Mouse (Mus musculus) embryonic facial prominence, embryonic 15.5 days (tissue): ENCODE measurements around the gene Spata21. TPM values are rescaled to one million over a fixed set of nuclear protein-coding genes. Genes with fewer than 3 reads are reported as not detected.

Experiments used
- ATAC-seq: fragments of 200-750 bp; cut with Nextera tagmentation; 2 replicates; pipeline ENCODE4 v1.8.0; 2017; ENCODE audit warnings: low read depth, moderate TSS enrichment; ENCODE audit not compliant: insufficient number of reproducible peaks, low FRiP score, low TSS enrichment
- H3K27ac ChIP-seq: fragments of 300-500 bp; sonication (generic); replicated peaks from 2 replicates; pipeline ENCODE4 v1.5.1; 2015; ENCODE audit warnings: mild to moderate bottlenecking, inconsistent platforms
- H3K27me3 ChIP-seq: fragments of 300-500 bp; sonication (generic); 2 replicates; pipeline ENCODE4 v1.6.1; 2015; ENCODE audit warnings: inconsistent platforms
- H3K36me3 ChIP-seq: fragments of 300-500 bp; sonication (generic); 2 replicates; pipeline ENCODE4 v1.6.1; 2015; ENCODE audit warnings: mild to moderate bottlenecking, inconsistent platforms
- H3K4me1 ChIP-seq: fragments of 300-500 bp; sonication (generic); 2 replicates; pipeline ENCODE4 v1.6.1; 2015; ENCODE audit warnings: inconsistent platforms
- H3K4me2 ChIP-seq: fragments of 300-500 bp; sonication (generic); replicated peaks from 2 replicates; pipeline ENCODE4 v1.6.1; 2015; ENCODE audit warnings: mild to moderate bottlenecking, inconsistent platforms
- H3K4me3 ChIP-seq: fragments of 300-500 bp; sonication (generic); replicated peaks from 2 replicates; pipeline ENCODE4 v1.5.1; 2015; ENCODE audit warnings: mild to moderate bottlenecking, inconsistent platforms
- H3K9ac ChIP-seq: fragments of 300-500 bp; sonication (generic); 2 replicates; pipeline ENCODE4 v1.6.1; 2015; ENCODE audit warnings: inconsistent platforms
- H3K9me3 ChIP-seq: fragments of 300-500 bp; sonication (generic); replicated peaks from 2 replicates; pipeline ENCODE4 v1.6.1; 2016; ENCODE audit warnings: inconsistent platforms
- WGBS: fragments of 180-500 bp; shearing (Covaris S2); methylation state at CpG from one replicate; pipeline ENCODE4 v1.1.7; 2015; 5-methylcytosine and 5-hydroxymethylcytosine counted together
- polyA plus RNA-seq: library from polyadenylated mRNA; unstranded; fragments of >200 nt; fragmentation: Nextera tagmentation; extraction: Ambion mirVana; gene quantifications from 2 replicates; pipeline ENCODE4 v1.2.1, GENCODE M21; 2015

Gene Spata21
- polyA plus RNA-seq, 1 experiment from 2014 or later: 0.20 TPM

DNA sequence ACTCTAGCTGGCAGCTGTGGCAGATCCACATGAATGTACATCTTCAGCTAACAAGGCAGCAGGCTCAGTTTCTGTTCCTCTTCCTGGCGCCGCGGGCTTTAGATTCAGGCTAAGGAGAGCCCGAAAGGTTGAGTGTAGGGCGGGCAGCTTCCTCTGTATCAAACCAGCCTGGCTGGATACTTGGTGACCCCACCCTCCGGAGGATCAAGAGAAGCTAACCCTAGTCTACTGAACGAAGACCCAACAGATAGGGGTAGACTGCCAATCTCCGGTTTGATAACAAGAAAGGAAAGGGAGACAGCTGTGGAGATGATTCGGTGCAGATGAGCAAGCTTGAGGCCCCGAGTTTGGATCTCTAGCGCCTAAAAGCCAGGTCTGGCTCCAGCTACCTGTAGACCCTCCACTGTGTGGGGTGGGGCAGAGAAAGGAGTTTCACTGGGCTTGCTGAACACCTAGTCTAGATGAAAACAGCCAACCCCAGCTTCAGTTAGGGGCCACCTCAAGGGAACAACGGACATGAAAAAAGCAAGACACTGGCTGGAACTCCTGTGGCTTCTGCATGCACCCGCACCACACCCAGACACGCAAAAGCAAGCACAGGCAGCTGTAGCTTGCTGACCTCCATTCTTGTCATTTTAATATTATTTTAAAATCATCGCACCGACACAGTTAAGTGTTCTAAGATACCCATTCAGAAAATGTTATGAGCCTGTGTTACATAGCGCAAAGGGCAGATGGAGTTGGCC is 11.2 kb upstream of the Spata21 start:
- Histone ChIP-seq H3K4me1 (peaks cover 24% of the 10 kb centered on the region), H3K27me3 (no peaks in the 10 kb centered on the region), H3K36me3 (peaks cover 24% of the 10 kb centered on the region), H3K9me3 (no peaks in the 10 kb centered on the region), H3K4me2 (peak overlapping the region; percentile 95), H3K9ac (peak overlapping the region; percentile 93), H3K4me3 (peak overlapping the region; percentile 95), H3K27ac (0 out of 2 replicates have a peak overlapping the region, but pooled peaks have one; percentile 30)
- WGBS: 76% methylated on average over 17 of the region's 17 CpGs
- ATAC-seq: no peak

DNA sequence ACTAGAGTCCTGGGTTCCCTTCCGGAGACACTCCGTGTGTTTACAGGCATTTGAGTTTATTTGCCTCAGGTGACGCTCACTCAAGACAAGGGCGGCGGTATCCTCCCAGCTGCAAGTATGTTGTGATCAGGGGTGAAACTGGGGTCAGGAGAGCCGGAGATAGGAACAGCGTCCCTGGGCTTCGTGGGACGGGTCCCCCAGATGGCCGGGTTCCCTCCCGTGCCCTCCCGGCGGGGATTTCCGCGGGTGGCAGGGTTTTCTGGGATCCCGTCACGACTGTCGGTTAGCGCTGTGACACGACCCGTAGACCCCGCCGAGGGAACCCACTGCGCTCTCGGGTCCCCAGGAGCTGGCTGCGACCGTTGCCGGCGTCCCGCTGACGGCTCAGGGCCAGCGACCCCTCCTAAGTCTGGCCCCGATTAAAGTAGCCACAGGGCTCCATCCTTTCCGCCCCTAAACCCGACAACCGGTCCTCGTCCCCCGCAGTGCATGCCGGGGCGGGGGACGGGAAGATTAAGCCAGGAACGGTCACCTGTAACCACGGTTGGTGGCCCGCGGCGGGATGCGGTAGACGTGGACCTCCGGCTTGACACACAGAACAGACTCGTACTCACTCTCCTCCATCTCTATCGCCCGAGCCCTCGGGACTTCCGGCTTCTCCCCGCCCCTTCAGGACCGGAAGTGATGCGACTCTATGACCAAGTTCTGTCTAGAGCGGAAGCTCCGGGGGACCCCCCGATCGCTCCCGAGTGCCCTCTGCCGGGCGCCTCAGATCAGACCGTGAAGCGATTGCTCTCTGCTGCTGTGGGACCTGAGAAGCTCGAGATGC is 10.2 kb upstream of the Spata21 start, which contains the start of gene Necap2:
Necap2 (minus strand) TSS at position 677 of the 829 bp plus-strand sequence.
- under 1% methylated on average over 67 of the region's 67 CpGs for WGBS
- Histone ChIP-seq H3K27ac (peak within 1 kb of the TSS; percentile 63), H3K4me1 (peaks cover 24% of the 10 kb centered on the region)

DNA sequence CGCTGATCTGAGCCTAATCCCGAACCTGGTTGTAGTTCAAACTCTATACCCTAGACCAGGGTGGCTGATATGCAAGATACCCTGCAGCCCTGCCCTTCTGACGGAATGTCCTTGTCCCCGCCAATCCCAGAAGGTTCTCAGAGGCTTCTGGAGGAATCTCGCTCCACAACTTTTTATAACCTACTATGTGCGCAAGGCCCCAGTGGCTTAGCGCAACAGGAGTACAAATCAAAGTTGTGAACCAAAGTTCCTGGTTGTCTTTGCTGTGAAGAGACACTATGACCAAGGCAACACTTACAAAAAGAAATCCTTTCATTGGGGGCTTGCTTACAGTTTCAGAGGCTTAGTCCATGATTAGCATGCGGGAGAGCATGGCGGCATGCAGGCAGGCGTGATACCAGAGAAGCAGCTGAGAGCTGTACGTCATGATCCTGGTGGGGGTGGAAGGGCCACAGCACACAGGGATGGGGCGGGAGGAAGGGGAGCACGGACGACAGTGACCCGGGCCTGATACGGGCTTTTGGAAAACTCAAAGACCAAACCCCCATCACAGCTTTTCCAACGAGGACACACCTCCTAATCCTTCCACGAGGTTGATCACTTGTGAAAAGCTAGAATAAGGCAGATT is 9.5 kb upstream of the Spata21 start:
- WGBS: 68% methylated on average over 18 of the region's 18 CpGs
- Histone ChIP-seq H3K4me1 (peaks cover 23% of the 10 kb centered on the region), H3K9ac (no peak overlapping the region), H3K27ac (no peak overlapping the region), H3K4me3 (peak overlapping the region; percentile 95), H3K9me3 (no peaks in the 10 kb centered on the region), H3K4me2 (no peak overlapping the region; the same call in 1 of the 2 replicates), H3K36me3 (peaks cover 7% of the 10 kb centered on the region), H3K27me3 (no peaks in the 10 kb centered on the region)
- no peak for ATAC-seq

More for the DNA sequence above, 10.2 kb upstream of the Spata21 start, which contains the start of gene Necap2:
- peak within 1 kb of the TSS; percentile 95 for H3K4me3 ChIP-seq
- no peaks in the 10 kb centered on the region for H3K27me3 ChIP-seq
- H3K9me3 ChIP-seq: no peaks in the 10 kb centered on the region
- peak within 1 kb of the TSS; percentile 95 for H3K4me2 ChIP-seq
- H3K9ac ChIP-seq: peak within 1 kb of the TSS; percentile 93
- peaks cover 14% of the 10 kb centered on the region for H3K36me3 ChIP-seq
- ATAC-seq: peak; percentile 91

DNA sequence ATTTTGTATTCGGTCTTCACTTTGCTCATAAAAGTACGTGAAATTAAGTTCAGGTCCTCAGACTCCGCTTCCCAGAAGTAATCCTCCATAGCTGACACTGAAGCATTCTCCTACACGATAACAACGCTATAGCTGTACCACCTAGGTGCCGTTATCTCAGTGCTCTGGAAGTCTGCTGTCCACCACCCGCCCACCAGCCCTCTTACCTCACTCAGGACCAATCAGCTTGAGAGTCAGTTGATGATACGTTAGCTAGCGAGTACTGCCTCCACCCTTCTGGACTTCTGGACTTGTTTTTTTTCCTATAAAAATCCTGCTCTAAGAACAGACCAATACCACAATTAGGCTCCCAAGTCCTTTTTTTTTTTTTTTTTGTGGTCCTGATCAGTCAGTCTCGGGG is 1.3 kb upstream of the Spata21 start:
- no peaks in the 10 kb centered on the region for H3K27me3 ChIP-seq
- no peak overlapping the region for H3K27ac ChIP-seq
- H3K9me3 ChIP-seq: no peaks in the 10 kb centered on the region
- no peaks in the 10 kb centered on the region for H3K4me1 ChIP-seq
- H3K9ac ChIP-seq: no peak overlapping the region
- no peak overlapping the region for H3K4me2 ChIP-seq
- ATAC-seq: no peak
- 74% methylated on average over 10 of the region's 10 CpGs for WGBS
- H3K4me3 ChIP-seq: no peak overlapping the region
- no peaks in the 10 kb centered on the region for H3K36me3 ChIP-seq

DNA sequence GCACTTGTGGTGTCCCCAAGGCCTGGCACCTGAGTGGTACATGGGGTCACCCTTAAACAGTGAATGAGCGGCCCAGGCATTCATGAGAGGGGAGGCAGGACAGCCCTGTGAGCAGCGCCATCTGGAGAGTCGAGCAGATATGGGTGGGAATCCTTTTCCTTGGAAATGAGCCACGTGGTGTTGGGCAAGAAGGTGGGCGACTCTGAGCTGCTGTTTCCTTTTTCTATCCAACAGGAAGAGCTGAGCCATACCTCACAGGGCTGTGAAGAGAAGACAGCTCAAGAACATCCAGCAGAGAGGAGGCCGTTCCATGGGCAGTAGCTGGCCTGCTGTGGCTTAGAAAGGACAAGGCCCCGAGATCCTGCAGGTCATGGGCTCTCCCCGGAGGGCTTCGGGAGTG is 581 bp downstream of the Spata21 start:
- no peak for ATAC-seq
- Histone ChIP-seq H3K9ac (no peak overlapping the region), H3K36me3 (no peaks in the 10 kb centered on the region), H3K4me3 (no peak overlapping the region), H3K4me1 (no peaks in the 10 kb centered on the region), H3K27ac (no peak overlapping the region), H3K4me2 (no peak overlapping the region), H3K27me3 (no peaks in the 10 kb centered on the region), H3K9me3 (no peaks in the 10 kb centered on the region)
- 69% methylated on average over 9 of the region's 9 CpGs for WGBS

DNA sequence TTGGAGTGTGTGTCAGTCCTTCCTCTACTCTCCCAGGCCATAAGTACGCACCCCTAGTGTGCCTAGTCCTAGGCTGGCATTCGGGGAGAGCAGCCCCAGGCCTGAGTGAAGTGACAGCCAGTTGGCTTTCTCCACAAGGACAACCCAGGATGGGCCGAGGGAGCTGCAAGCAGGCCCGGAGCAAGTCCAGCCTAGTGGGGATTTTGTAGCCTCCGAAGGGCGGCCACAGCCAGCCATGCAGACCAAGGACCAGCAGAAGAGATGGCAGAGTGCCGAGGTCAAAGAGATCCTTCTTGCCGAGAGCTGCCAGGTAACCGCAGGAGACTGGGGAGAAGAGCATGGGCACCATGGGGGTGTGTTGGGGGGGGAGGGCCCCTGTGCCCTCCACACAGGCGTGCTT is 6.9 kb downstream of the Spata21 start:
- no peaks in the 10 kb centered on the region for H3K9me3 ChIP-seq
- H3K36me3 ChIP-seq: no peaks in the 10 kb centered on the region
- no peak overlapping the region for H3K9ac ChIP-seq
- H3K4me1 ChIP-seq: no peaks in the 10 kb centered on the region
- H3K4me3 ChIP-seq: no peak overlapping the region
- 81% methylated on average over 10 of the region's 10 CpGs for WGBS
- H3K4me2 ChIP-seq: no peak overlapping the region
- H3K27ac ChIP-seq: no peak overlapping the region
- no peak for ATAC-seq
- no peaks in the 10 kb centered on the region for H3K27me3 ChIP-seq

DNA sequence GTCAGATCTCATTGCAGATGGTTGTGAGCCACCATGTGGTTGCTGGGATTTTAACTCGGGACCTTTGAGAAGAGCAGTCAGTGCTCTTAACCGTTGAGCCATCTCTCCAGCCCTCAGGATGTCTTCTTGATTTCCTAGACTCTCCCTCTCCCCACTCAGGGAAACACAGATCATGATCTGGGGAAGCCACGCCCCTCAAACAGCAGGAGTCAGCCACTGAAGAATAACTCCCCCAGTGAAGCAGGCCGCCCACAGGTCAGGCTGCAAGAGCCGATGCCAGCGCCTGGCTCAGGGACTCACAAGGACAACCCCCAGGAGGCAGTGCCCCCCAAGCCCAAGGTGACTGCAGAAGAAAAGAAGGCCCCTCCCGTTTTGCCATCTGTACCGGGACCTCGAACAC is 8.6 kb downstream of the Spata21 start:
- whole genome bisulfite sequencing: 24% methylated on average over 9 of the region's 9 CpGs
- H3K27me3 ChIP-seq: no peaks in the 10 kb centered on the region
- no peak for ATAC-seq
- no peak overlapping the region for H3K27ac ChIP-seq
- H3K9ac ChIP-seq: no peak overlapping the region
- no peak overlapping the region for H3K4me3 ChIP-seq
- H3K9me3 ChIP-seq: no peaks in the 10 kb centered on the region
- H3K4me1 ChIP-seq: no peaks in the 10 kb centered on the region
- no peak overlapping the region for H3K4me2 ChIP-seq
- no peaks in the 10 kb centered on the region for H3K36me3 ChIP-seq

- H3K36me3 ChIP-seq: no peaks in the 10 kb centered on the region
- 74% methylated on average over 4 of the region's 4 CpGs for WGBS
- H3K9ac ChIP-seq: no peak overlapping the region
- no peak overlapping the region for H3K4me3 ChIP-seq
- H3K4me2 ChIP-seq: no peak overlapping the region
- H3K27ac ChIP-seq: no peak overlapping the region
- H3K9me3 ChIP-seq: no peaks in the 10 kb centered on the region
- no peak for ATAC-seq
- no peaks in the 10 kb centered on the region for H3K27me3 ChIP-seq
- H3K4me1 ChIP-seq: no peaks in the 10 kb centered on the region
Observed at GRCm38 (mm10) chr4:141098935-141099334, 10.8 kb downstream of the Spata21 start.

DNA sequence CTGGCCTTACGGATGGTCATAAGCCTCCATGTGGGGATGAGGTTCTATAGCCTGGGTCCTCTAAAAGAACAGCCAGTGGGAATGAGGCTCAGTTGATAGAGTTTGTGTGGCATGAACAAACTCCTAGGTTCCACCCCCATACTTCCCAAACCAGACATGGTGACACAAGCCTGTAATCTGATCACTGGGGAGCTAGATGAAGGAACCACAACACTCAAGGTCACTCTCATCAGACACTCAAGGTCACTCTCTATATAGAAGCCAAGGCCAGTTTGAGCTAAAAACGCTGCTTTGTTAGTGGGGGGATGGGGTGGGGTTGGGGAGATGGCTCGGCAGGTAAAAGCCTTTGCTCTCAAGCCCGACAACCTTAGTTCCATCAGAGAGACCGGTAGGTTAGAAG is 11.8 kb downstream of the Spata21 start:
- Histone ChIP-seq H3K9me3 (no peaks in the 10 kb centered on the region), H3K27me3 (no peaks in the 10 kb centered on the region), H3K36me3 (no peaks in the 10 kb centered on the region), H3K9ac (no peak overlapping the region), H3K4me2 (no peak overlapping the region), H3K4me1 (no peaks in the 10 kb centered on the region), H3K4me3 (no peak overlapping the region), H3K27ac (no peak overlapping the region)
- WGBS: 68% methylated on average over 5 of the region's 5 CpGs
- no peak for ATAC-seq

DNA sequence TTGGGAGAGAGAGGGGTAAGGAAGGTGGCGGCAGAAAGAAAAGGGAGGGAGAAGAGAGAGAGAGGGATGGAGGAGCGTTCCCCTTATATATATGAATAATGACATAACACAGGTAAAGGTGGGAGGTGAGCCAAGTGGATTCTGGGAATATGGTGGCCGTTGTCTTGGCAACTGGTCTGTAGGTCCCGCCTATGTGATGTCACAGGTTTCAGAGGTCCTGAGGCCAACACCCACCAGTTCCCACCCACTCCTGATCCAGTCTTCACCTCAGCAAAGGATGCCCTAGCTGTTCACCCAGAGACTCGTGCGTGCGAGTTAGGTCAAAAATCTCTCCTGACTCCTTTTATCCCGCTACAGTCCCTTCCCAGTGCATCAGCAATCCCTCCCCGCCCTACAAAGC is 13.2 kb downstream of the Spata21 start:
- H3K4me1 ChIP-seq: no peaks in the 10 kb centered on the region
- no peaks in the 10 kb centered on the region for H3K27me3 ChIP-seq
- ATAC-seq: no peak
- H3K4me2 ChIP-seq: no peak overlapping the region
- no peak overlapping the region for H3K27ac ChIP-seq
- H3K9me3 ChIP-seq: no peaks in the 10 kb centered on the region
- WGBS: 93% methylated on average over 9 of the region's 9 CpGs
- H3K4me3 ChIP-seq: no peak overlapping the region
- H3K9ac ChIP-seq: no peak overlapping the region
- H3K36me3 ChIP-seq: no peaks in the 10 kb centered on the region

GRCm38 (mm10) chr4:141101855-141102254 is 13.7 kb downstream of the Spata21 start:
- Histone ChIP-seq H3K4me1 (no peaks in the 10 kb centered on the region), H3K9ac (no peak overlapping the region), H3K4me3 (no peak overlapping the region), H3K4me2 (no peak overlapping the region), H3K27me3 (no peaks in the 10 kb centered on the region), H3K36me3 (no peaks in the 10 kb centered on the region), H3K9me3 (no peaks in the 10 kb centered on the region), H3K27ac (no peak overlapping the region)
- ATAC-seq: no peak
- WGBS: 66% methylated on average over 6 of the region's 6 CpGs
